Mouse (Mus musculus): ENCODE measurements around the gene Pex3. TPM values are rescaled to one million over a fixed set of nuclear protein-coding genes. Genes with fewer than 3 reads are reported as not detected.

Pex3 gene
- total RNA-seq, 2 experiments from 2014 or later: 31.3 to 33.3 TPM

DNA sequence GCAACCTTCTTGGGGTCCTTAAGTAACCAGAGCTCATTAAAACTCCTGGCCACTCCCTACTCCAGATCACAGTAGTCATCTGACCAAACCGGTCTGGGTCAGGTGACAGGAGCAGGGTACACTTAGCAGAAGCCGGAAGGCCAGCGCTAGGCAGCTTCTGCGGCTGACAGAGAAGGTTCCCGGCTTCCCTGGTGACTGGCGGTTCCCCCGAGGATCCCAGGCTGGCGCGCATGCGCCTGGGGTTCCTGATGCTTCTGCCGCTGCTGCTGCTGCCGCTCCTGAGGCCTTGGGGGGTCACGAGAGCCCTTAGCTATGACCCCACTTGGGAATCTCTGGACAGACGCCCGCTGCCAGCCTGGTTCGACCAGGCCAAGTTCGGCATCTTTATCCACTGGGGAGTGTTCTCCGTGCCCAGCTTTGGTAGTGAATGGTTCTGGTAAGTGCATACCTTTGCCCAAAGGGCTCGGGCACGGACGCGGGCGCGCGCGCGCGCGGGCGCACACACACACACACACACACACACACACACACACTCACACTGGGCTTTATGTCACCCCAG is 51.9 kb downstream of the Pex3 start:
- peak overlapping the region; percentile 87 for H3K4me3 ChIP-seq
- peak overlapping the region; percentile 87 for H3K27ac ChIP-seq
- DNase-seq (ENCODE audit: low spot score in 2 of 2): peak; percentile 87 to 89
- TF ChIP-seq CTCF (conservative IDR thresholded peaks at IDR 0.05): peak; percentile 10; the same call in 1 of the 2 replicates

GRCm38 (mm10) chr10:13500473-13500872 is 52.5 kb downstream of the Pex3 start:
- TF ChIP-seq CTCF (conservative IDR thresholded peaks at IDR 0.05): no peak
- H3K27ac ChIP-seq: peak overlapping the region; percentile 87

GRCm38 (mm10) chr10:13499331-13499730 is 53.6 kb downstream of the Pex3 start, which contains the start of gene Fuca2:
Fuca2 (plus strand) TSS chr10:13499540.
- H3K4me3 ChIP-seq: no peak within 1 kb of the TSS
- DNase-seq (ENCODE audit: low spot score in 2 of 2): no peak
- no peak for TF ChIP-seq CTCF (conservative IDR thresholded peaks at IDR 0.05)
- H3K27ac ChIP-seq: peak within 1 kb of the TSS; percentile 87; the same call in 1 of the 2 replicates

More at GRCm38 (mm10) chr10:13500473-13500872, 52.5 kb downstream of the Pex3 start:
- no peak for DNase-seq (ENCODE audit: low spot score in 2 of 2)
- peak overlapping the region; percentile 87 for H3K4me3 ChIP-seq

DNA sequence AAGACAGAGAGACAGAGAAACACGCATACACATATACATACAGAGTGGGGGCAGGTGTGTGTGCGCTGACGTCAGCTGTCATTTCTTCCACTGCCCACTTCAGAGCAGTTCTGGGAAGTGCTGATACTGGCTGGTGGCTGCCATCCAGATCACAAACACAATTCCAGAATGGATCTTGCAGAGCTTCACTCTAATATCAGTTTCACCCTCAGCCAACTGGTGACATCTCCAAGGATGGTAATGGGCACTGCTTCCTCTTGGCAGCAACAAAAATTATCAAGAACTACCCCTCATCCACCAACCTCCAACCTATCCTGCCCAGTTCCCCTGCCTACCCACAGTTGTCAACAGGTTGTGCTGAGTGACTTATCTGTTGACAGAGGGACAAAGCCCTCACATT is 56.6 kb downstream of the Pex3 start:
- Histone ChIP-seq H3K27ac (no peak overlapping the region), H3K4me3 (no peak overlapping the region)
- no peak for TF ChIP-seq CTCF (conservative IDR thresholded peaks at IDR 0.05)
- no peak for DNase-seq (ENCODE audit: low spot score in 2 of 2)

- Histone ChIP-seq H3K4me3 (no peak overlapping the region), H3K27ac (no peak overlapping the region)
- no peak for DNase-seq (ENCODE audit: low spot score in 2 of 2)
- TF ChIP-seq CTCF (conservative IDR thresholded peaks at IDR 0.05): no peak
These were observed 58.8 kb downstream of the Pex3 start for GRCm38 (mm10) chr10:13493978-13494686.

DNA sequence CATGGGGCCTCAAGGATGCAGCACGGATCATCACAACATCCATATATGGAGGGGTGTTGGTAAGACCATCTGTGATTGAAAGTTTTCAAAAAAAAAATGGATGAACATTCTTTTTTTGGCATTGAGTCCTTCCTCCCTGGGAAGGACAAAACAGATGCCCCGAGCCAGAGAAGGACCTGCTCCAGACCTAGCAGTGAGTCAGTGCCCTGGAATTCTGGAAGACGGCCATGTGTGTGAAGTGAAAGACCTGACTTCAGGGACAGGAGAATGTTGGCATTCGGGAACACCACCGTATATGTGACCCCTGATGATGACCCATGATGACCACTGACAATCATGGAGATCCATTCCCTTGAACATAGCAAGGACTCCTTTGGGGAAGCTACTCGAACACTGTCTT is 63.3 kb downstream of the Pex3 start:
- no peak for TF ChIP-seq CTCF (conservative IDR thresholded peaks at IDR 0.05)
- no peak overlapping the region for H3K4me3 ChIP-seq
- H3K27ac ChIP-seq: no peak overlapping the region
- DNase-seq (ENCODE audit: low spot score in 2 of 2): no peak

DNA sequence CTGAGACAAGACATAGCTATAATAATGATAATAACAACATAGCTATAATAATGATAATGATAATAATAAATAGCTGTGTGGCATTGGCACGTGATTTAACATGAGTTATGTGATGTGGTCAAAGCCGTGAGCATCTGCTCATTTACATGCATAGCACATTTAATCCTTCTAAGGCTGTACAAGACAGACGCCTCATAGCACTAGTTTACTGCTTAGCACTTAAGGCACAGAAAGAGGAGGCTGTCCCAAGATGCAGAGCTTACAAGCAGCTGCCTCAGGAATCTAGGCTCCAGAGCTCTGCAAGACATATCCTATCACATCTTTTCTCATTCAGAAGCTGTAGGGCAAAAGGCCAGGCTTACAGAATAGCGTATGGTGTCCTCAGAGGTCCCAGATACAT is 67.0 kb downstream of the Pex3 start:
- no peak for DNase-seq (ENCODE audit: low spot score in 2 of 2)
- no peak for TF ChIP-seq CTCF (conservative IDR thresholded peaks at IDR 0.05)

GRCm38 (mm10) chr10:13479341-13479740 is 73.6 kb downstream of the Pex3 start:
- DNase-seq (ENCODE audit: low spot score in 2 of 2): no peak
- Histone ChIP-seq H3K27ac (no peak overlapping the region), H3K4me3 (no peak overlapping the region)
- no peak for TF ChIP-seq CTCF (conservative IDR thresholded peaks at IDR 0.05)

More for the DNA sequence above, 67.0 kb downstream of the Pex3 start:
- H3K27ac ChIP-seq: no peak overlapping the region
- H3K4me3 ChIP-seq: no peak overlapping the region

- Histone ChIP-seq H3K4me3 (no peak overlapping the region; the same call in 1 of the 2 replicates), H3K27ac (no peak overlapping the region)
- no peak for TF ChIP-seq CTCF (conservative IDR thresholded peaks at IDR 0.05)
- DNase-seq (ENCODE audit: low spot score in 2 of 2): no peak
These were observed 77.8 kb downstream of the Pex3 start for GRCm38 (mm10) chr10:13475121-13475520.

GRCm38 (mm10) chr10:13474568-13474955 is 78.4 kb downstream of the Pex3 start:
- no peak for DNase-seq (ENCODE audit: low spot score in 2 of 2)
- H3K4me3 ChIP-seq: peak overlapping the region; percentile 65
- no peak overlapping the region for H3K27ac ChIP-seq
- TF ChIP-seq CTCF (conservative IDR thresholded peaks at IDR 0.05): no peak

Other genes starting within 250 kb of the Pex3 start
- gene Phactr2, start 78.7 kb downstream of the Pex3 start, total RNA-seq (2021): 10 to 100 TPM; 20.7 to 25.4 TPM
- gene Fuca2, start 53.6 kb downstream of the Pex3 start, total RNA-seq (2021): 10 to 100 TPM; 41.3 to 42.0 TPM
- gene Adat2, start 248 bp downstream of the Pex3 start, total RNA-seq (2021): 1 to 10 TPM; 9.0 to 9.2 TPM

All from layer of hippocampus, adult 2 months (tissue).